Mouse (Mus musculus) brown adipose tissue, adult 24 weeks (tissue): ENCODE measurements around the gene Hepacam2. TPM values are rescaled to one million over a fixed set of nuclear protein-coding genes. Genes with fewer than 3 reads are reported as not detected.
"Not testable (repeated sequence)": the region's sequence is repeated elsewhere in the genome, so short reads cannot be mapped to it uniquely, and the experiment has no call there.

Experiments
- H3K27ac ChIP-seq: fragments of 200-500 bp; replicated peaks from 2 replicates; pipeline ENCODE4 v1.5.1; 2012; ENCODE audit warnings: low read depth, mild to moderate bottlenecking, low read length
- H3K4me1 ChIP-seq: fragments of 200-500 bp; 2 replicates; pipeline ENCODE4 v1.6.1; 2012; ENCODE audit warnings: low read length, mixed read lengths; ENCODE audit not compliant: control insufficient read depth, insufficient read depth, insufficient read length
- H3K4me3 ChIP-seq: fragments of 200-500 bp; 2 replicates; pipeline ENCODE4 v1.5.1; 2012; ENCODE audit warnings: low read depth, mild to moderate bottlenecking, low read length, moderate library complexity; ENCODE audit not compliant: insufficient read depth
- polyA plus RNA-seq: library from polyadenylated mRNA; stranded (reverse); fragments of >200 nt; gene quantifications from 2 replicates; pipeline ENCODE4 v1.2.4, GENCODE M21; 2012; ENCODE audit not compliant: missing spikeins, insufficient read depth, insufficient read length

Gene Hepacam2
- 1.2 and 1.3 TPM in 2 replicates for polyA plus RNA-seq

DNA sequence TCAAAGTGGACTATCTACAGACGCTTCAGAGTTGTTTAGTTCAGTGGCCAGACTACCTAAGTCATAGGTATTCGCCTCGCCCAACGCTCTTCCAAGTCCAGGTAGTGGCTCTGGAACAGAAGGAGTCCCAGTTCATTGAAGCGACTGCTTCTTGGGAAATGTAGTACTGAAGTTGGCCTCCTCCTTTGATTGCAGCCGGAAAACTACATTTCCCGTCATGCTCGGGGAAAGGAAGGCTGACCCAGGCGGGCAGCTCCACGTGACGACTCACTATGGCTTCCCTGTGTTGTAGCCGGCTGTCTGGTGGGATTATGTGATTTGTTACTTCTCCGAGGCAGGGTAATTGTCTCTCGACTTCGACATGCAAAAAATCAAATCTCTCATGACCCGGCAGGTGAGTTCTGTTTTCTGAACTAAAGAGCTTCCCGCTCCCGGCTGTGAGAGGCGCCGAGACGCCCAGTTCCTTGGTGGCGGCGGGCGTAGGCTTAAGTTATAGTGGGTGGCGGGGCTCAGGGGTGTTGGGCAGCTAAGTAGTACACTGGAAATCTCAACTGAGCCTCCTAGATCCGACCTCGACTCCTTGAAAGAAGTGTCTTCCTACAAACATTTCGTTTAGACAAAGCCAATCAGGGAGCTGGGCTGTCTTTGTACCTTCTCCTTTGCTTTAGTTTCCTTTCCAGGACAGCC is at the start of gene Hepacam2, which contains the start of gene Vps50:
TSS of gene Hepacam2 (minus strand) at position 137 of the 687 bp plus-strand sequence.
TSS of gene Vps50 (plus strand) at position 221 of the 687 bp plus-strand sequence.
- Histone ChIP-seq H3K4me3 (peak within 1 kb of the TSS; percentile 85), H3K27ac (no peak within 1 kb of the TSS), H3K4me1 (no peaks in the 10 kb centered on the region; the same call in 1 of the 2 replicates)

DNA sequence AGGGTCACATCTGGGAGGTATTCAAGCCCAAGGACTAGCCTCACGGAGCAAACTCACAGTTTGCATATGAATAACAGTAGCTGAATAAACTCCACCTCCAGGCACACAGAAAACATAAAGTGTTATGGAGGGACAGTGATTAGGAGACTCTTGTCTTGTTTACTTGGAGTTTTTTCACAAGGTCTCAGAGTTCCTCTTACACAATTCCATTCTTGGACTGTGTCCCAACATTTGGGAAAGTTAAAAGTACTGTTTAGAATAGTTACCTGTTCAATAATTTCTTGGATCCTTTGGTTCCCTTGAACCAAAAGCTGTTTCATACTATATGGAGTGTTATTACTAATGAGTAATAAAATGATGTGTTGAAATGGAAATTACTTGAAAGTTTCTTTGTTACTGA is 46.9 kb upstream of the Hepacam2 start:
- no peak overlapping the region for H3K4me3 ChIP-seq
- no peak overlapping the region for H3K27ac ChIP-seq
- H3K4me1 ChIP-seq = no peaks in the 10 kb centered on the region

DNA sequence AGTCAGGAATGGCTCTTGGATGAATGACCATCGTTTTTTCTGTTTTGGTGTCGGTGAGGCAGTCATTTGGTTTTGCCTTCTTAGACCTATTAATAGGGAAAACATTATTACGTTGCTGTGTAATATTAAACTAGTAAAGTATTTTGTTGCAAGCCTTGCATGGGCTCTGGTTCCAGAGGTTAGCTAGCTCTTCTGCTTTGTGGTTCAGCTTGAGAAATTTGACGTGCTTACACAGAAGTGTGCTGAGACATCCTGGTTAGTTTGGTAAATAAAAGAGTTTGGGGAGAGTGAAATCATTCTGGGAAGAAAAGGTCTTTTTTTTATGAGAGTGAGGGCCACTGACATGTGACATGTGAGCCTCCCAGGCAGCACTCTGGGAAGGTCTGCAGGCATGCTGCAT is 45.8 kb upstream of the Hepacam2 start:
- H3K4me1 ChIP-seq = no peaks in the 10 kb centered on the region
- no peak overlapping the region for H3K4me3 ChIP-seq
- H3K27ac ChIP-seq = no peak overlapping the region

DNA sequence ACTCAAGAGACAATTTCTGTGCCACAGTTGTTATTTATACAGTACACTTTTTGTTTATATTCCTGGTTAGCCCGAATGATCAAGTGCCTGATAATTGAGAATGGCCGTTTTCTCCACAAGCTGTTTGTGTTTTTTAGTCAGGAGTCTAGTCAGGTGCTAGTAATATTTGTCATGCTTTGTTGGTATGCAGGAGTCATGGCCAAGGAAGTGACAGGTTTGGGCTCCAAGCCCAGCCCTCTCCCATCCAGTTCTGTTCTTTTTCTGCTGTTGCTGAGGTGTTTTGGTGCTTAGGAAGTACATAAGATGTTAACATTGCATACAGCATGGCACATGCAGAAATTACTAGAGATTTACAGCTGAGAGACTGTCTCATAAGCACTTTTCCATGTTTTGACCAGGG is 41.4 kb upstream of the Hepacam2 start:
- Histone ChIP-seq H3K27ac (no peak overlapping the region), H3K4me3 (no peak overlapping the region), H3K4me1 (no peaks in the 10 kb centered on the region)

DNA sequence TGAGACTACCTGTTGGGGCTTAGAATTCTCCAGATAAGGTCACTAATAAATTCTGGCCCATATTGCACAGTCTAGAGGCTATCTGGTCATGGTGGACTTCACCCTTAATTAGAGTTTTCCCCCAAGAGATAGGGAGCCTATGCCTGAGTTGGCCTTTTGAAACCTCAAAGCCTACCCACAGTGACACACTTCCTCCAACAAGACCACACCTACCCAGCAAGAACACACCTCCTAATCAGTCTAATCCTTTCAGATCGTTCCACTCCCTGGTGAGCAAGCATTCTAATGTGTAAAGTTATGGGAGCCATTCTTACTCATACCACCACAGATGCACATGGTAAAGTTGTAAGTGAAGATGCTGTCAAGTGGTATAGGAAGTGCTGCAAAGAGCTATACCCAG is 38.0 kb upstream of the Hepacam2 start:
- no peak overlapping the region for H3K27ac ChIP-seq
- no peak overlapping the region for H3K4me3 ChIP-seq

DNA sequence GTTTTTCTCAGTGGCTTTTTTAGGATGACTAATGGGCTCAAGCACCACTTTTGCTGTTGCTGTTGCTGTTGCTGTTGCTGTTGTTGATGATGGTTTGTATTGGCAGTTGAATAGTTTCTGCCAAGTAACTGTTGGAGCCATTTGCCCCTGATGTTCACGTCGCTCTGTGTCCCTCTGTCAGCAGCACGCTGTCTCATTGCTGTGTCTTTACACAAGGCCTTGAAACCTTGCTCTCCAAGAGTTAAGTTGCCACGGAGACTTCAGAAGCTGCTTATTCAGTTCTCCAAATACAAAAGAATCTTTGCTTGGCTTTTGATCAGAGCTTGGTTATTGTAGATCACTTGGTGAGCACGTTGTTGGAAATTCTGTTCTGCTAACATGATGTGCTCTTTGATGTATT is 33.3 kb upstream of the Hepacam2 start:
- Histone ChIP-seq H3K27ac (no peak overlapping the region), H3K4me1 (no peaks in the 10 kb centered on the region), H3K4me3 (no peak overlapping the region)

More for the DNA sequence above, 38.0 kb upstream of the Hepacam2 start:
- H3K4me1 ChIP-seq = no peaks in the 10 kb centered on the region

DNA sequence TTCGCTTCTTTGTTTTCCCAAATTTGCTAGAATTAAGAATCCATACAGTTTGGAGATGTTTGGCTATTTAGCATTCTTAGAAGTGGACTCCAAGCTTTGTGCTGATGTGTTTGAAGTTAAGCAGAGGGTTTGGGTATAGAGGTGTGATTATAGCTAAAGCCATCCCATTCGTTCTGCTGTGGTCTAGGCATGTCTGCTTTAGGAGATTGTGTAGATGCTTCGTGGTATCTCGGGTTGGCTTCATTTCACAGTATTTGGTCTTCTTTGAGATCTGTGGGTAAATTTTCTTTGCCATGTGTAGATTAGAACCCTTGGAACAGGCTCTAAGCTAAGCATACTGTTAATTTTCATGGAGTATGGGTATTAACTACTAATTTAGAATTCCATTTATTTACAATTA is 30.1 kb upstream of the Hepacam2 start:
- no peak overlapping the region for H3K4me3 ChIP-seq
- H3K27ac ChIP-seq = no peak overlapping the region
- H3K4me1 ChIP-seq = no peaks in the 10 kb centered on the region

DNA sequence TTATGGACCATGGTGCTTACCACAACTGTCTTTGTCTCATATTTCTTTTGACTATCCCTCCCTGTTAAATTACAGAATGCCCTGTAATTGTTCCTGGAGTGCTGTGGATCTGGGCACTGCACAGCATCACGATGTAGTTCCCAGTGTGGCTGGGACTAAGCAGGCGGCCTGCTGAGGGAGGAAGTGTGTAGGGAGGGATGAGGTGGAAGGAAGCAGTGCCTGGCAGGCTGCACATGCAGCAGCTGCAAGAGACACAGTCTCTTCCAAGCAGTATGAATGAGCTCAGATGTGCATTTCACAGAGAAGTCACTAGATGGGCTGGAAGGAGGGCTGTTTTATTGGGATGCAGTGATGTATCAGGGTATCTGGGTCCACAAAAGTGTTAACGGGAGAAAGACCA is 14.5 kb upstream of the Hepacam2 start:
- H3K4me1 ChIP-seq = no peaks in the 10 kb centered on the region
- no peak overlapping the region for H3K4me3 ChIP-seq
- no peak overlapping the region for H3K27ac ChIP-seq

DNA sequence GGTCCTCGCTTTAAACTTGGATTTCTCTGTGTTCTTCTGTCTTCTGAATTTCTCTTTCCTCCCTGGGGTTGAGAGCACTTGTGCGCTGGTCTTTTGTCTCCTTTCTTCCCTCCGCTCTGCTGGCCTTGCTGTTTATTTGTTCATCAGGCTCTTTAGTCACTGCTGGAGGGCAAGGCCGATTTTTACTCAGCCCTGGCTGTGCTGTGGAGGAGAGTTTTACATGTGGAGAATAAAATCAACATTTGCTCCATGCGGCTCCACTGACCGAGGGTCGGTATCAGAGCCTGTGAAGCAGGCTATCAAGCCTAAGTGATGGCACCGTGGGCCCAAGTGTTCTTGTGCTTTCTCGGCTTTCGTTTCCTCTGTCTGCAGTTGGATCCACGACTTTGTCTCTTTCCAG is 13.5 kb upstream of the Hepacam2 start:
- Histone ChIP-seq H3K4me3 (no peak overlapping the region), H3K27ac (no peak overlapping the region), H3K4me1 (no peaks in the 10 kb centered on the region)

DNA sequence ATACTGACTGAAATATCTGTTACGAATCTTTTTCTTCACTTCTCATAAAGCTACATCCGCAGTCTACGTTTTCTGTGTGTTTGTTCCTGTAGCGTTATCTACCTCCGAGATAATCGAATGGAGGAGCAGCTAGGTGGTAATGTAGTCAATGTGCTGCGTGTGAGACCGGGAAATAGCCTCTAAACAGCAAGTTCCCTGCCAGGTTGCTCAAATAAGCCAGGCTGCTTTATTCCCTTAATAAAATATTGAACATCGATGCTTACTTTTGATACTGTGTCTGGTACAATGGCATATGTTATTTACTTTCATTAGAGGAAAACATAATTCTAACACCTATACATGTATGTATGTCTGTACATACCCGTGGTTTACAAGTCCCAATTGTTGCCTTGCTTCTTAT is 13.0 kb upstream of the Hepacam2 start:
- no peak overlapping the region for H3K4me3 ChIP-seq
- no peak overlapping the region for H3K27ac ChIP-seq
- H3K4me1 ChIP-seq = no peaks in the 10 kb centered on the region

DNA sequence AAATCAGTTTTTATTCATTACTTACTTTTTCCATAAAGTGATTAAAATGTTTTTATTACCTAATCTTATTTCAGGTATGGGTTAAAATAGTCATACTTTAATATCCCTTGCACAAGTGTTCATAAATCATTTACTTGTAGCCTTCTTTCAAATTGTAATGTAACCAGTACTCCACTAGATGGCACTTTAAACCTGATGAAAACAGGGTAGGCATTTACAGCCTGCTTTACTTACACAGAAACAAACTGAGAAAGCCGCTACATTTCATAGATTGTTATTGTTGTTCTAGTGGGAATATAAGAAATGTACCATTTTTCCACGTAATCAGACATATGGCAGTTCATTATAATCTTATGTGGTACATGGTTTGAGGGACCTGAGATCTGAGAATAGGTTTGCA is 11.7 kb upstream of the Hepacam2 start:
- Histone ChIP-seq H3K27ac (no peak overlapping the region), H3K4me1 (no peaks in the 10 kb centered on the region), H3K4me3 (no peak overlapping the region)

DNA sequence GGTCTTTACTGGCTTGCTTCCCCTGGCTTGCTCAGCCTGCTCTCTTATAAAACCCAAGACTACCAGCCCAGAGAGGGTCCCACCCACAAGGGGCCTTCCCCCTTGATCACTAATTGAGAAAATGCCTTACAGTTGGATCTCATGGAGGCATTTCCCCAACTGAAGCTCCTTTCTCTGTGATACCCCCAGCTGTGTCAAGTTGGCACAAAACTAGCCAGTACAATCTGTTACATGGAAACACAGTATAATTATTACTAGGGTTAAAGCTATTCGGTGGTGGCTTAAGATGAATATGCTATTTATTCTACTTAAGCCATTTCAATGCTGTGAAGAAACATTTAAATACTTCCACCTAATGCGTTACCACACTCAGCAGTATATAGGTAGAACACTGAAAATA is 10.1 kb upstream of the Hepacam2 start:
- not testable (repeated sequence) for H3K4me3 ChIP-seq, H3K27ac ChIP-seq, H3K4me1 ChIP-seq

DNA sequence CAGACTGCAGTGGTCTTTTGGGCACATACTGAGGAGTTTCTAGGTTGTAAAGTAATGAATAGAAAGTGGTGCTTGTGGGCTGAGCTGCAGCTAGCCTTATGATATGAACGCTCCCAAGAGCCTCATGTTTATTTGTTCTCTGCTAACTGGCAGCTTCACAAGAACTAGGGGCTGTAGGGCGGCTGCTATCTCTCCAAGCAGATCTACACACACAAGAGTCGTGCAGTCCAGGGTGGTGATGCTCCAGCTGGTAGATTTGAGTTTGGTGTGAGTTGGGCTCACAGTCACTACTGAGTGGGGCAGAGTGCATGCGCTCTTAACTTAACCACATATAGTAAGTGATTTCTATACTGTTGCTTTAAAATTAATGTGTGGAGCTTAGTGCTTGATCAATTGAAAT is 9.0 kb upstream of the Hepacam2 start:
- Histone ChIP-seq H3K4me3 (no peak overlapping the region), H3K27ac (no peak overlapping the region), H3K4me1 (no peaks in the 10 kb centered on the region)

DNA sequence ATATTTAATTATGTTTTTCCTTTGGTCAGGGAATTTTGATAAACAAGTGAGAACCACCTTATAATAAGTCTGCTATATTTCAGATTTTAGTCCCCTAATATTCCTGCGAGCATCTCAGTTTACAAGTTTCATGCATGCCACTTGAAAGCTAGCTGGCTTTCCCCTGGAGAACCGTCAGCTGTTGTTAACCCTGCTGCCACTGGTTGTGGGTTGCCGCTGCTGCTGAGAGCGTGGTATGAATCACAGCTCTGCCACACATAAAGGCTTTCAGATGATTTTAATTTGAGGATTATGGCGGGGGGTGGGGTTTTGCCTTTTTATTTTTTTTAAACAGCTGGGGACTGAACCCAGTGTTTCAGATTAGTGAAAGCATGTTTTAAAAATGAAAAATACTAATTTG is 7.2 kb upstream of the Hepacam2 start:
- H3K4me1 ChIP-seq = no peaks in the 10 kb centered on the region
- no peak overlapping the region for H3K27ac ChIP-seq
- no peak overlapping the region for H3K4me3 ChIP-seq

DNA sequence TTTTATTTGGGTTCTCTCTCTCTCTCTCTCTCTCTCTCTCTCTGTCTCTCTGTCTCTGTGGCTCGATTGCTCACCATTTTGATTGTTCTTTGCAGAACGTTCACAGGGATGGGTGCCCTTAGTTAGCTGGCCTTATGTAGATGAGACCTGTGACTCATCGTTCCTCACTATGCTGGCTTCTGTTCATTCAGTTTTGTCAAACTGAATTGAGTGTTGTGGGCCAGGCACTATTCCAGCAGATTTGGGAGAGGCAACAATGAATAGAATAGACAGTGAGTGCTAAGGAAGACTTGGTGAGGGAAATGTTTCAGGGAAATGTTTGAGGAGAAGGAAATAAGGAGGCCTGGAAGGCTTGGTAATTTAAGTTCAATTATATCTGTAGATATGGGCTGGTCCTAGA is 2.2 kb upstream of the Hepacam2 start:
- H3K4me1 ChIP-seq = no peaks in the 10 kb centered on the region; the same call in 1 of the 2 replicates
- H3K27ac ChIP-seq = no peak overlapping the region
- no peak overlapping the region for H3K4me3 ChIP-seq

DNA sequence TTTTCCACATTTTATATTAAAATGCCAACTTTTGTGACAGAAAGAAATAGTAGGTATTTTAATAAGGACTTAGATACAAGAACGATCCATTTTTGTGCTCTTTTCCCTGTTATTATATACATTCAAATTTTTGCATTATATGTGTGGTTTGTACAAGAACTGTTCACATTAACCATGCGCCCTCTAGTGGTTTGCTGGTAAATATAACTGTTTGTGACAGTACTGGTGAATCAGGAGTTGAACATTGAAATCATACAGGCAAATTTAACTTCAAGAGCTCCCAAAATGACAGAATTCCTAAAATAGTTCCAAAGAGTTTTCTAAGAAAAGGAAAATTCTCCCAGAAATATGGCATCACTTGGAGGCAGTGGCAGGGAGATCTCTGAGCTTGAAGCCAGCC is 1.9 kb downstream of the Hepacam2 start:
- Histone ChIP-seq H3K4me3 (no peak overlapping the region), H3K4me1 (no peaks in the 10 kb centered on the region; the same call in 1 of the 2 replicates), H3K27ac (no peak overlapping the region)
